Mouse (Mus musculus): ENCODE measurements around the gene Stk39.

DNA sequence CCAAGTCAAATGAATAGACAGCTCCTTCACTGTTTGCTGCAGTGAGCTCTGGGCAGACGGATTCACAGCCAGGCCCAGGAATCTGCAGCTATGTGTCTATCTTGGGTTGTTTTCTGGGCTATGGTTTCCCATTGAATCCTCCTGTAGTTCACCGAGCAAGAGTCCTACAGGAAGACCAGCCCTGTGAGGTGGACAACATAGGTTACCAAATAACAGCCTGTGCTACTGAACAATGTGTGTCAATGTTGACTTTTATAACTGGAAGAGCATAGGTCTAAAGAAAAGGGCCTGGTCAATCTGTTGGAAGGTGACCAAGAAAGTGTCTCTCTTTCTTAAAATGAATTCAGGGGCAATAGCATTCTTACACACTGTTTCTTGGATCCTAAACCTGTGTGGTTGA is 218.8 kb downstream of the Stk39 start:
- TF ChIP-seq GATA1 (IDR thresholded peaks at IDR 0.05; ENCODE audit: low read length), result no peak
- TF ChIP-seq TAL1 (IDR thresholded peaks at IDR 0.05; ENCODE audit: low read length), result no peak

Data from erythroblast, embryonic 14.5 days (primary cell).